Mouse (Mus musculus): ENCODE measurements around the gene Btbd9. TPM values are rescaled to one million over a fixed set of nuclear protein-coding genes. Genes with fewer than 3 reads are reported as not detected.

Gene Btbd9
- total and polyA plus RNA-seq, 3 experiments, result 24.7 to 33.8 TPM; not detected in 1

DNA sequence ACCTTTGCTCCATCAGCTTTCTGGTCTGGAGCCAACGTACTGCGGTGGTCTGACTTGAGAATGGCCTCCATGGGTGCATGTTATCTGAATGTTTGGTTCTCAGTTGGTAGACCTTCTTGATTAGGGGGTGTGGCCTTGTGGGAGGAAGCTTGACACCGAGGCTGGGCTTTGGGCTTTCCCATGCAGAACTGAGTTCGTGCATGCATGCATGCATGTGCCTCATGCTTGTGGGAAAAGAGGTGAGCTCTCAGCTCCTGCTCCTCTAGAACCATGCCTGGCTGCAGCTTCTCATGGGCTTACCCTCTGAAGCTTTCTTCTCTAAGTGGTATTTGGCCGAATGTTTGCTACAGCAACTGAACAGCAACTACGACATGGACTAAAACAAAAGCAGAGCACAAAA, 64.9 kb downstream of the Btbd9 start:
- H3K9ac ChIP-seq (ENCODE audit: control insufficient read depth, low read depth, low read length, poor library complexity, severe bottlenecking), result no peak overlapping the region
- H3K4me1 ChIP-seq (ENCODE audit: control insufficient read depth in 1 of 2, insufficient read depth in 2 of 2, low read length in 2 of 2), result 0 out of 4 replicates have a peak, but pooled peaks cover 0 to 3% of the 10 kb centered on the region in 2 experiments
- peaks cover 0 to 5% of the 10 kb centered on the region in 2 experiments; a peak in 3 of 4 replicates for H3K36me3 ChIP-seq (ENCODE audit: control insufficient read depth in 1 of 2, insufficient read depth in 2 of 2, low read length in 2 of 2)
- no peak for TF ChIP-seq CHD2 (IDR thresholded peaks at IDR 0.05; ENCODE audit: low read length)
- no peak for TF ChIP-seq BHLHE40 (IDR thresholded peaks at IDR 0.05; ENCODE audit: borderline replicate concordance, low read depth, low read length)
- no peak for TF ChIP-seq ZKSCAN1 (IDR thresholded peaks at IDR 0.05; ENCODE audit: low read depth, low read length)
- no peak for DNase-seq (ENCODE audit: low read depth, low spot score)
- H3K79me2 ChIP-seq (ENCODE audit: control insufficient read depth, insufficient read depth, low read length, poor library complexity), result no peaks in the 10 kb centered on the region
- no peak overlapping the region for H3K4me3 ChIP-seq (ENCODE audit: control insufficient read depth in 1 of 2, insufficient read depth in 1 of 2, low read depth in 2 of 2, low read length in 2 of 2)
- H3K27me3 ChIP-seq (ENCODE audit: control insufficient read depth in 1 of 2, insufficient read depth in 2 of 2, low read length in 2 of 2), result no peaks in the 10 kb centered on the region
- H3K27ac ChIP-seq (ENCODE audit: control insufficient read depth, low read depth, low read length), result no peak overlapping the region
- no peaks in the 10 kb centered on the region for H3K9me3 ChIP-seq (replicated peaks; ENCODE audit: insufficient read depth, low read length)

DNA sequence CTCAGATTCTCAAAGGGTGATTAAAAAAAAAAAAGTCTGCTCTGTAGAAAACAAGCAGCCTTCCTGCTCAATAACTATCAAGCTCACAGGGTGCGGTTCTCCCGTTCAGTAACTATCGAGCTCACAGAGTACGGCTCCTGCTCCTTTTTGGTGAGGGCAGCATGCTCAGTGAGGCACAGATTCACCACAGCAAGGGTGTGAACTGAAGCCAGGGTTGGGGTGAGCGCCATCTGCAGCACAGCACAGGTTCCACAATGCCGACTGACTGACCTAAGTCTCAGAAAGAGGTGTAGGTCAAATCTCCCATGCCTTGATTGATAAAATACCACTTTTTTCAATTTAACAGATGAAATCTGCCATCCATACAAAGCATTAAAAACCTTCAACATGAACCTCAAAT, 66.1 kb downstream of the Btbd9 start:
- no peak overlapping the region for H3K9ac ChIP-seq (ENCODE audit: control insufficient read depth, low read depth, low read length, poor library complexity, severe bottlenecking)
- no peak overlapping the region for H3K27ac ChIP-seq (ENCODE audit: control insufficient read depth, low read depth, low read length)
- no peak for DNase-seq (ENCODE audit: low read depth, low spot score)
- H3K4me1 ChIP-seq (ENCODE audit: control insufficient read depth in 1 of 2, insufficient read depth in 2 of 2, low read length in 2 of 2), result 0 out of 4 replicates have a peak, but pooled peaks cover 0 to 3% of the 10 kb centered on the region in 2 experiments
- no peaks in the 10 kb centered on the region for H3K79me2 ChIP-seq (ENCODE audit: control insufficient read depth, insufficient read depth, low read length, poor library complexity)
- peak; percentile 29 for TF ChIP-seq SMC3 (IDR thresholded peaks at IDR 0.05; ENCODE audit: low read depth, low read length)
- TF ChIP-seq NRF1 (IDR thresholded peaks at IDR 0.05; ENCODE audit: insufficient read depth, low read depth, low read length, poor library complexity, severe bottlenecking), result no peak
- TF ChIP-seq CTCF (IDR thresholded peaks at IDR 0.05 in 2 of 3, conservative IDR thresholded peaks at IDR 0.05 in 1 of 3; ENCODE audit: control insufficient read depth in 1 of 3, insufficient read depth in 1 of 3, low read depth in 2 of 3, low read length in 3 of 3, poor library complexity in 1 of 3, severe bottlenecking in 1 of 3), result peak in 2 of 3 experiments; percentile 40 to 55; a peak in 4 of 6 replicates
- TF ChIP-seq RAD21 (IDR thresholded peaks at IDR 0.05; ENCODE audit: low read depth, low read length), result peak; percentile 5; the same call in 1 of the 2 replicates
- no peak for TF ChIP-seq KAT2A (conservative IDR thresholded peaks at IDR 0.05; ENCODE audit: low read depth, low read length)
- H3K9me3 ChIP-seq (replicated peaks; ENCODE audit: insufficient read depth, low read length), result no peaks in the 10 kb centered on the region
- peaks cover 0 to 6% of the 10 kb centered on the region in 2 experiments; a peak in 3 of 4 replicates for H3K36me3 ChIP-seq (ENCODE audit: control insufficient read depth in 1 of 2, insufficient read depth in 2 of 2, low read length in 2 of 2)
- no peak overlapping the region for H3K4me3 ChIP-seq (ENCODE audit: control insufficient read depth in 1 of 2, insufficient read depth in 1 of 2, low read depth in 2 of 2, low read length in 2 of 2)
- no peaks in the 10 kb centered on the region for H3K27me3 ChIP-seq (ENCODE audit: control insufficient read depth in 1 of 2, insufficient read depth in 2 of 2, low read length in 2 of 2)

DNA sequence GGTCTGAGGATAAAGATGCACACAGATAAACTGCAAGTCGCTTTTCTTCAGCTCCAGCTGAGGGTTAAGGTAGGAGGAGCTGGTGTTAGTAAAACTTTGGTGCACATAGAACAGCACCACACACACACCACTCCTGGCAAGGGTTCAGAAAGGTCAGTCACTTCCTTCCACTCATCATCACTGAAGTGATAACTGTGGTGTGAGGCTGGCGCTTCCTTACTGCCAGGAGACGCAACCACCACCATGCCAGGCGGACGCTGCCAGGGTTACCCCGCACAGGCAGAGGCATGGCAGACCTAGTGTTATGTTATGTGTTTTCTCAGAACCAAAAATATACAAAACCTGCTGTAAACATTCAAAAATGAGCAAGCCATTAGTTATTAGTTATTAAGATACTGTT, 66.6 kb downstream of the Btbd9 start:
- no peaks in the 10 kb centered on the region for H3K9me3 ChIP-seq (replicated peaks; ENCODE audit: insufficient read depth, low read length)
- H3K27ac ChIP-seq (ENCODE audit: control insufficient read depth, low read depth, low read length), result no peak overlapping the region
- no peaks in the 10 kb centered on the region for H3K79me2 ChIP-seq (ENCODE audit: control insufficient read depth, insufficient read depth, low read length, poor library complexity)
- 0 out of 4 replicates have a peak, but pooled peaks cover 0 to 3% of the 10 kb centered on the region in 2 experiments for H3K4me1 ChIP-seq (ENCODE audit: control insufficient read depth in 1 of 2, insufficient read depth in 2 of 2, low read length in 2 of 2)
- H3K4me3 ChIP-seq (ENCODE audit: control insufficient read depth in 1 of 2, insufficient read depth in 1 of 2, low read depth in 2 of 2, low read length in 2 of 2), result no peak overlapping the region
- TF ChIP-seq ELF1 (IDR thresholded peaks at IDR 0.05; ENCODE audit: low read depth, low read length) (no peak), GABPA (IDR thresholded peaks at IDR 0.05; ENCODE audit: low read depth, low read length) (no peak), ZC3H11A (IDR thresholded peaks at IDR 0.05; ENCODE audit: low read depth, low read length) (no peak), ZKSCAN1 (IDR thresholded peaks at IDR 0.05; ENCODE audit: low read depth, low read length) (no peak), USF2 (IDR thresholded peaks at IDR 0.05; ENCODE audit: borderline replicate concordance in 1 of 2, insufficient read depth in 1 of 2, low read depth in 1 of 2, low read length in 2 of 2) (no peak), MAFK (IDR thresholded peaks at IDR 0.05; ENCODE audit: borderline replicate concordance, low read depth, low read length) (no peak), POLR2A (IDR thresholded peaks at IDR 0.05; ENCODE audit: control insufficient read depth in 1 of 2, insufficient read depth in 1 of 2, low read depth in 1 of 2, low read length in 2 of 2, poor library complexity in 1 of 2) (no peak), BHLHE40 (IDR thresholded peaks at IDR 0.05; ENCODE audit: borderline replicate concordance, low read depth, low read length) (no peak)
- no peaks in the 10 kb centered on the region for H3K27me3 ChIP-seq (ENCODE audit: control insufficient read depth in 1 of 2, insufficient read depth in 2 of 2, low read length in 2 of 2)
- peaks cover 0 to 6% of the 10 kb centered on the region in 2 experiments; a peak in 3 of 4 replicates for H3K36me3 ChIP-seq (ENCODE audit: control insufficient read depth in 1 of 2, insufficient read depth in 2 of 2, low read length in 2 of 2)
- H3K9ac ChIP-seq (ENCODE audit: control insufficient read depth, low read depth, low read length, poor library complexity, severe bottlenecking), result no peak overlapping the region
- DNase-seq (ENCODE audit: low read depth, low spot score), result peak; percentile 44

Measured in MEL (cell line).